Mouse (Mus musculus) CH12.LX (cell line): Measurements from ENCODE around the gene Lrmda. TPM values are rescaled to one million over a fixed set of nuclear protein-coding genes. Genes with fewer than 3 reads are reported as not detected.

Source experiments
- DNase-seq: peaks from one replicate; pipeline ENCODE4 v3.0.0-alpha.2; 2013; ENCODE audit errors: extremely low read depth
- H3K27ac ChIP-seq: 2 replicates; pipeline ENCODE4 v1.5.1; 2012; ENCODE audit warnings: low read depth, mild to moderate bottlenecking, control low read depth, moderate library complexity; ENCODE audit not compliant: insufficient read depth
- H3K27me3 ChIP-seq: replicated peaks from 2 replicates; pipeline ENCODE3; 2012; ENCODE audit warnings: inconsistent platforms
- H3K36me3 ChIP-seq, 2 experiments: replicated peaks in 1 of 2; 2 replicates each; pipeline versions ENCODE3 to v1.6.1; 2012; ENCODE audit warnings: inconsistent platforms in 1 of 2, low read length in 1 of 2, mild to moderate bottlenecking in 1 of 2, mixed read lengths in 1 of 2, moderate library complexity in 1 of 2; ENCODE audit not compliant: control insufficient read depth in 1 of 2, insufficient read depth in 1 of 2
- H3K4me1 ChIP-seq, 2 experiments: 2 replicates each; pipeline ENCODE4 v1.6.1; 2012; ENCODE audit warnings: inconsistent platforms in 1 of 2, moderate library complexity in 1 of 2; ENCODE audit not compliant: insufficient read depth in 2 of 2, control insufficient read depth in 1 of 2
- H3K4me2 ChIP-seq: 2 replicates; pipeline ENCODE4 v1.6.1; 2012; ENCODE audit warnings: low read depth, mild to moderate bottlenecking, control low read depth; ENCODE audit not compliant: poor library complexity, insufficient read depth, severe bottlenecking
- H3K4me3 ChIP-seq, 3 experiments: fragments of 150-350 bp in 1 of 3; sonication (generic) in 1 of 3; replicated peaks in 1 of 3; 2 replicates each; pipeline versions ENCODE3 to v1.5.1; 2011 to 2012; ENCODE audit warnings: low read depth in 2 of 3, low read length in 2 of 3, mild to moderate bottlenecking in 2 of 3, moderate library complexity in 2 of 3, control low read depth in 1 of 3, improper control_type of control experiment in 1 of 3, inconsistent platforms in 1 of 3, mixed read lengths in 1 of 3; ENCODE audit not compliant: poor library complexity in 1 of 3
- H3K79me2 ChIP-seq: replicated peaks from 2 replicates; pipeline ENCODE4 v1.6.1; 2012; ENCODE audit warnings: mild to moderate bottlenecking, moderate library complexity; ENCODE audit not compliant: control insufficient read depth, poor library complexity, insufficient read depth, severe bottlenecking; ENCODE audit errors: extremely low read depth
- H3K9ac ChIP-seq: 2 replicates; pipeline ENCODE4 v1.6.1; 2012; ENCODE audit warnings: low read depth, mild to moderate bottlenecking, control low read depth, moderate library complexity; ENCODE audit not compliant: insufficient read depth
- H3K9me3 ChIP-seq: replicated peaks from 2 replicates; pipeline ENCODE3; 2012; ENCODE audit warnings: low read length, inconsistent platforms, mixed read lengths
- BHLHE40 ChIP-seq: IDR thresholded peaks from 2 replicates; pipeline ENCODE4 v1.6.1; 2011; ENCODE audit warnings: mild to moderate bottlenecking, low read depth, low read length, improper control_type of control experiment
- CHD1 ChIP-seq: IDR thresholded peaks from 2 replicates; pipeline ENCODE4 v1.6.1; 2012; ENCODE audit warnings: low read depth, low read length, improper control_type of control experiment, inconsistent platforms
- CHD2 ChIP-seq: IDR thresholded peaks from 2 replicates; pipeline ENCODE4 v1.6.1; 2011; ENCODE audit warnings: low read length, improper control_type of control experiment
- CTCF ChIP-seq, 2 experiments: IDR thresholded peaks in 1 of 2; conservative IDR thresholded peaks in 1 of 2; 2 replicates each; pipeline ENCODE4 v1.5.1; 2011 to 2012; ENCODE audit warnings: low read depth in 2 of 2, low read length in 2 of 2, improper control_type of control experiment in 1 of 2, inconsistent platforms in 1 of 2, mild to moderate bottlenecking in 1 of 2, moderate library complexity in 1 of 2
- E2F4 ChIP-seq: IDR thresholded peaks from 2 replicates; pipeline ENCODE4 v1.6.1; 2011; ENCODE audit warnings: low read depth, low read length, improper control_type of control experiment; ENCODE audit not compliant: insufficient replicate concordance
- GABPA ChIP-seq: IDR thresholded peaks from 2 replicates; pipeline ENCODE4 v1.6.1; 2012; ENCODE audit warnings: low read depth, low read length, improper control_type of control experiment, inconsistent platforms; ENCODE audit not compliant: insufficient replicate concordance
- HCFC1 ChIP-seq: IDR thresholded peaks from 2 replicates; pipeline ENCODE4 v1.6.1; 2012; ENCODE audit warnings: low read depth, mild to moderate bottlenecking, inconsistent platforms, low read length, improper control_type of control experiment
- IRF4 ChIP-seq: IDR thresholded peaks from 2 replicates; pipeline ENCODE4 v1.6.1; 2014; ENCODE audit warnings: low read depth, mild to moderate bottlenecking, inconsistent platforms, low read length, improper control_type of control experiment
- JUND ChIP-seq: conservative IDR thresholded peaks from 2 replicates; pipeline ENCODE4 v1.6.1; 2011; ENCODE audit warnings: low read depth, low read length, improper control_type of control experiment
- KAT2A ChIP-seq: IDR thresholded peaks from 2 replicates; pipeline ENCODE4 v1.6.1; 2012; ENCODE audit warnings: low read length, improper control_type of control experiment, inconsistent platforms; ENCODE audit not compliant: insufficient replicate concordance
- MAFK ChIP-seq: IDR thresholded peaks from 2 replicates; pipeline ENCODE4 v1.6.1; 2011; ENCODE audit warnings: low read length, improper control_type of control experiment; ENCODE audit not compliant: insufficient replicate concordance
- MAX ChIP-seq: IDR thresholded peaks from 2 replicates; pipeline ENCODE4 v1.6.1; 2011; ENCODE audit warnings: low read length, improper control_type of control experiment
- MYC ChIP-seq: IDR thresholded peaks from 2 replicates; pipeline ENCODE4 v1.6.1; 2011; ENCODE audit warnings: low read depth, mild to moderate bottlenecking, improper control_type of control experiment, low read length
- NELFE ChIP-seq: IDR thresholded peaks from 2 replicates; pipeline ENCODE4 v1.6.1; 2011; ENCODE audit warnings: low read depth, low read length, improper control_type of control experiment
- POLR2A ChIP-seq: IDR thresholded peaks from 2 replicates; pipeline ENCODE4 v1.6.1; 2011; ENCODE audit warnings: low read depth, mild to moderate bottlenecking, improper control_type of control experiment, low read length
- RCOR1 ChIP-seq: conservative IDR thresholded peaks from 2 replicates; pipeline ENCODE4 v1.6.1; 2012; ENCODE audit warnings: low read depth, mild to moderate bottlenecking, inconsistent platforms, low read length, improper control_type of control experiment
- SMC3 ChIP-seq: IDR thresholded peaks from 2 replicates; pipeline ENCODE4 v1.6.1; 2011; ENCODE audit warnings: low read depth, low read length, improper control_type of control experiment
- USF1 ChIP-seq: IDR thresholded peaks from 2 replicates; pipeline ENCODE4 v1.6.1; 2014; ENCODE audit warnings: low read depth, mild to moderate bottlenecking, inconsistent platforms, low read length, improper control_type of control experiment
- ZC3H11A ChIP-seq: IDR thresholded peaks from 2 replicates; pipeline ENCODE4 v1.6.1; 2012; ENCODE audit warnings: low read depth, mild to moderate bottlenecking, inconsistent platforms, low read length, improper control_type of control experiment
- dilution Hi-C: fragments of 300-500 bp; cut with MboI; formaldehyde crosslinking; loops from 2 replicates; pipeline ENCODE4 v1.14.3; 2020; ENCODE audit warnings: low sequenced_read_pairs; ENCODE audit not compliant: extremely low pct_unique_long_range_greater_than_20kb, extremely low pct_ligation_motif_present
- in situ Hi-C: fragments of 300-500 bp; cut with MboI; formaldehyde crosslinking; loops from 3 replicates; pipeline ENCODE4 v1.14.3; 2019; ENCODE audit warnings: low sequenced_read_pairs, low pct_ligation_motif_present, low pct_unique_long_range_greater_than_20kb, mixed read lengths
- polyA plus RNA-seq: library from polyadenylated mRNA; unstranded; fragments of >175 nt; gene quantifications from 2 replicates; pipeline ENCODE4 v1.2.1, GENCODE M21; 2012; ENCODE audit warnings: low read depth; ENCODE audit not compliant: insufficient read length
- total RNA-seq, 2 experiments: library from RNA; depleted of rRNA; stranded (reverse); fragments of 300-350 nt in 1 of 2; fragments of >200 nt in 1 of 2; gene quantifications; 2 replicates each; pipeline ENCODE4 v1.2.3; 2012 to 2014

The Lrmda gene
- total and polyA plus RNA-seq, 3 experiments: 0.89 to 3.7 (median 1.9) TPM

GRCm38 (mm10) chr14:22968705-22969104 is 949.2 kb downstream of the Lrmda start:
- no peaks in the 10 kb centered on the region for H3K36me3 ChIP-seq
- no peak overlapping the region for H3K4me3 ChIP-seq
- TF ChIP-seq CHD1 (no peak), RCOR1 (no peak), BHLHE40 (no peak), ZC3H11A (no peak), E2F4 (no peak), CHD2 (no peak), SMC3 (no peak), MAX (no peak), USF1 (no peak), HCFC1 (no peak), KAT2A (no peak), NELFE (no peak), MYC (no peak), CTCF (conservative IDR thresholded peaks at IDR 0.05 in 1 of 2, IDR thresholded peaks at IDR 0.05 in 1 of 2; ENCODE audit: low read depth in 2 of 2, low read length in 2 of 2) (no peak)
- no peak for DNase-seq
- H3K4me2 ChIP-seq: no peak overlapping the region
- no peak overlapping the region for H3K27ac ChIP-seq
- no peaks in the 10 kb centered on the region for H3K27me3 ChIP-seq
- no peak overlapping the region for H3K9ac ChIP-seq
- peaks cover 9% of the 10 kb centered on the region for H3K9me3 ChIP-seq
- no peaks in the 10 kb centered on the region for H3K4me1 ChIP-seq
- H3K79me2 ChIP-seq: no peaks in the 10 kb centered on the region
- dilution Hi-C loops: no loop called here
- in situ Hi-C loops: no loop called here

DNA sequence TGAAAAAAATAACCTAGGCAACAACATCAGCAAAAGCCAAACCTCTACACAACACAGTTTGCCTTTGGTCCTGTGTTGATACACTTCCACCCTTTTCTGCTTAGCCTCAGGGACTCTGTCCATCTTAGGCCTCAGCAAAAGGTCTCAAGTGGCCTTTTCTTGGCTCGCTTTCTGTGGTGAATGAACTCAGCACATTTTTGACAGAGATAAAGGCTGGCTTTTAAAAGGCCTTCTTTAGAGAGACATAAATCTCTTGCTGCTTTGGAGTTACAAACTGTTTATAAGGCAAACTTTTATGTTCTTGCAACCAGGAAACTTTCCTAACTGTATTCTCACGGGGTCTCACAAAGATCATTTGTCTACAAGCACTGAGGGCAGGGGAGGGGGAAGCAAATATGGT is 967.2 kb downstream of the Lrmda start:
- Histone ChIP-seq H3K4me3 (no peak overlapping the region), H3K27me3 (no peaks in the 10 kb centered on the region), H3K36me3 (no peaks in the 10 kb centered on the region), H3K27ac (no peak overlapping the region), H3K4me2 (no peak overlapping the region), H3K79me2 (no peaks in the 10 kb centered on the region), H3K4me1 (no peaks in the 10 kb centered on the region), H3K9ac (no peak overlapping the region), H3K9me3 (no peaks in the 10 kb centered on the region)
- in situ Hi-C loops: no loop called here
- DNase-seq: no peak
- dilution Hi-C loops: no loop called here
- TF ChIP-seq POLR2A (no peak), JUND (no peak), MAX (no peak)

- no peak overlapping the region for H3K4me2 ChIP-seq
- no peaks in the 10 kb centered on the region for H3K9me3 ChIP-seq
- H3K4me1 ChIP-seq: no peaks in the 10 kb centered on the region
- H3K4me3 ChIP-seq: no peak overlapping the region
- no peak overlapping the region for H3K9ac ChIP-seq
- no peaks in the 10 kb centered on the region for H3K79me2 ChIP-seq
- in situ Hi-C loops: no loop called here
- no peaks in the 10 kb centered on the region for H3K27me3 ChIP-seq
- dilution Hi-C loops: no loop called here
- no peak for DNase-seq
- no peak overlapping the region for H3K27ac ChIP-seq
- TF ChIP-seq MAFK: no peak
- no peak for TF ChIP-seq GABPA
- TF ChIP-seq IRF4: no peak
- no peaks in the 10 kb centered on the region for H3K36me3 ChIP-seq
These were observed 968.7 kb downstream of the Lrmda start for GRCm38 (mm10) chr14:22988090-22988669.
